In the genomic region with DNA sequence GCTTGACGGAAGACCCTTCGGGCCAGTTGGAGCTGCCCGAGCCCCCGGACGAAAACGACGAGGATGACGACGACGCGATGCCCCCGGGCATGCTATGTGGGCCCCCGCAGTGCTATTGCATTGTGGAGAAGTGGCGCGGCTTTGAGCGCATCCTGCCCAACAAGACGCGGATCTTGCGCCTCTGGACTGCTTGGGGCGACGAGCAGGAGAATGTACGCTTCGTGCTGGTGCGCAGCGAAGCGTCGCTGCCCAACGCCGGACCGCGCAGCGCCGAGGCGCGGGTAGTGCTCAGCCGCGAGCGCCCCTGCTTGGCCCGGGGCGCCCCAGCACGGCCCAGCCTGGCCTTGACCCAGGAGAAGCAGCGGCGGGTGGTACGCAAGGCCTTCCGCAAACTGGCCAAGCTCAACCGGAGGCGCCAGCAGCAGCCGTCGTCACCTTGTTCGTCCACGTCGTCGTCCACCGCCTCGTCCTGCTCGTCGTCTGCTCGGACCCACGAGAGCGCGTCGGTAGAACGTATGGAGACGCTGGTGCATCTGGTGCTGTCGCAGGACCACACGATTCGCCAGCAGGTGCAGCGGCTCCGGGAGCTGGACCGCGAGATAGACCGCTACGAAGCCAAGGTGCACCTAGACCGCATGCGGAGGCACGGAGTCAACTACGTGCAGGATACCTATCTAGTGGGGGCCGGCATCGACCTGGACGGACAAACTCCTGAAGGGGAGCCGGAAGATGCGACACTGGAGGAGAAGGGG, we compare ENCODE assay signal across 8 mouse cellular contexts. TPM values are rescaled to one million over a fixed set of nuclear protein-coding genes. Genes with fewer than 3 reads are reported as not detected.
DNase-seq lines count a peak whose midpoint lies in the region; ATAC-seq lines count a peak whose summit lies in the region.

No protein-coding gene starts in this region.

- H3K9me3 ChIP-seq in heart, embryonic 15.5 days (replicated peaks) = no peaks in the 10 kb centered on the region
- no peaks in the 10 kb centered on the region for H3K9me3 ChIP-seq in limb, embryonic 10.5 days (replicated peaks)
- no peaks in the 10 kb centered on the region for H3K9me3 ChIP-seq in midbrain, embryonic 13.5 days

- peak; percentile 36; the same call in 1 of the 2 replicates for ATAC-seq in heart, embryonic 15.5 days (replicated peaks; ENCODE audit: insufficient number of reproducible peaks, insufficient read depth, low FRiP score, low read depth)
- peak; percentile 62; the same call in 1 of the 2 replicates for ATAC-seq in midbrain, embryonic 13.5 days

- peak overlapping the region; percentile 61 for H3K9ac ChIP-seq in heart, embryonic 15.5 days
- peak overlapping the region; percentile 62 for H3K9ac ChIP-seq in midbrain, embryonic 13.5 days (replicated peaks)

- H3K4me2 ChIP-seq in heart, embryonic 15.5 days = peak overlapping the region; percentile 83
- peak overlapping the region; percentile 81 for H3K4me2 ChIP-seq in midbrain, embryonic 13.5 days (replicated peaks)

- under 1% methylated on average over 81 of the region's 82 CpGs for WGBS in heart, embryonic 15.5 days
- WGBS in limb, embryonic 10.5 days = 1% methylated on average over 82 of the region's 82 CpGs
- WGBS in midbrain, embryonic 13.5 days = under 1% methylated on average over 80 of the region's 82 CpGs

- peaks cover 21% of the 10 kb centered on the region for H3K4me1 ChIP-seq in heart, embryonic 15.5 days (replicated peaks)
- H3K4me1 ChIP-seq in limb, embryonic 10.5 days = peaks cover 40% of the 10 kb centered on the region
- peaks cover 22% of the 10 kb centered on the region for H3K4me1 ChIP-seq in midbrain, embryonic 13.5 days (replicated peaks)

- DNase-seq in urinary bladder, adult 2 months (ENCODE audit: low spot score) = peak; percentile 35
- no peak for DNase-seq in urinary bladder, postnatal 10 days (ENCODE audit: low spot score)
- peak; percentile 14 to 18 for DNase-seq in cerebellum, postnatal 36 days
- DNase-seq in limb, embryonic 10.5 days (ENCODE audit: low spot score) = peak; percentile 59
- DNase-seq in MN1 (ENCODE audit: low spot score) = no peak
- DNase-seq in natural killer cell, adult 2 months (ENCODE audit: low spot score in 2 of 2) = no peak

- H3K4me3 ChIP-seq in heart, embryonic 15.5 days = peak overlapping the region; percentile 60
- peak overlapping the region; percentile 54 for H3K4me3 ChIP-seq in limb, embryonic 10.5 days
- H3K4me3 ChIP-seq in midbrain, embryonic 13.5 days (replicated peaks) = peak overlapping the region; percentile 50

- H3K36me3 ChIP-seq in heart, embryonic 15.5 days = no peaks in the 10 kb centered on the region
- H3K36me3 ChIP-seq in limb, embryonic 10.5 days = no peaks in the 10 kb centered on the region
- no peaks in the 10 kb centered on the region for H3K36me3 ChIP-seq in midbrain, embryonic 13.5 days

- no peak overlapping the region for H3K27ac ChIP-seq in heart, embryonic 15.5 days
- peak overlapping the region; percentile 63 for H3K27ac ChIP-seq in limb, embryonic 10.5 days
- H3K27ac ChIP-seq in midbrain, embryonic 13.5 days = no peak overlapping the region

- peaks cover 38% of the 10 kb centered on the region for H3K27me3 ChIP-seq in heart, embryonic 15.5 days
- H3K27me3 ChIP-seq in limb, embryonic 10.5 days (ENCODE audit: low read depth, poor library complexity, severe bottlenecking) = peaks cover 62% of the 10 kb centered on the region
- H3K27me3 ChIP-seq in midbrain, embryonic 13.5 days = peaks cover 68% of the 10 kb centered on the region

RNA-seq across cellular contexts. Expression of gene Rassf10, which starts 0.8 kb away (rescaled TPM):
- polyA plus RNA-seq in urinary bladder, adult 2 months (2012; rRNA removed) = 0.50 and 0.71 TPM in 2 replicates
- 3.1 and 4.5 TPM in 2 replicates for polyA plus RNA-seq in heart, embryonic 15.5 days (2015; fragmentation: Nextera tagmentation; extraction: Ambion mirVana)
- polyA plus RNA-seq in limb, embryonic 10.5 days (2016; fragmentation: Nextera tagmentation; extraction: Ambion mirVana) = 1.3 and 1.6 TPM in 2 replicates
- 1.9 and 2.4 TPM in 2 replicates for polyA plus RNA-seq in midbrain, embryonic 13.5 days (2015; fragmentation: Nextera tagmentation; extraction: Ambion mirVana)

Comparison
In these comparisons a context has a peak if more than half of its experiments do, and no peak if none do; other contexts are left out.
1. DNase-seq: peak in urinary bladder, adult 2 months (single experiment), cerebellum, postnatal 36 days (2 of 2) and limb, embryonic 10.5 days (single experiment); none in urinary bladder, postnatal 10 days (single experiment), MN1 (single experiment) and natural killer cell, adult 2 months (0 of 2).
2. Peak in every context shown above with its lines, with median percentiles within 50 percentile points of each other: H3K4me3 ChIP-seq.